Mouse (Mus musculus) frontal cortex, postnatal 10 days (tissue): Measurements from ENCODE around the gene Prg4.

Experiments
- DNase-seq, 2 experiments: peaks; one replicate each; pipeline ENCODE4 v3.0.0; 2022; ENCODE audit warnings: low spot score in 2 of 2, mixed read lengths in 1 of 2

Prg4 gene

DNA sequence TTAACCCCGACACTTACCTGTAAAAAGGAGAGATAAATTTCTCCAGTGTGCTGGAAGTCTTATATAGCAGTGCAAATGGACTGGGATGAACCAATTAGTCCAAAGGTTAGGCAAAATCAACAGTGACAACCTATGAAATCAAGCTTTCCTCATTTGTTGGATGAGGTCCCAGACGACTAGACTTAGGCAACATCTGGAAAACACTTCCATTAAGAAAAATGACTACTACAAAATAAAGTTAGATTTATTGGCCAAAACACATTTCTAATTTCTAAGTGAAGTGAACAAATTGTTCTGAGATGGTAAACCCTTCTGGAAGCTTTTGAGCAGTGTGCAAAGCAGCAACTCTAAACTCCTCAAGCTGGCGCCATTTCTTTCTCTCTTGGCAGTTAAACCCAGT lies at the start of gene Prg4:
Gene Prg4 (minus strand): TSS at position 34 of the 400 bp plus-strand sequence.
- no peak for DNase-seq

GRCm38 (mm10) chr1:150513041-150513440 lies 47.1 kb upstream of the Prg4 start:
- no peak for DNase-seq

- DNase-seq, result no peak
These were observed 39.8 kb upstream of the Prg4 start for GRCm38 (mm10) chr1:150505794-150506193.

DNA sequence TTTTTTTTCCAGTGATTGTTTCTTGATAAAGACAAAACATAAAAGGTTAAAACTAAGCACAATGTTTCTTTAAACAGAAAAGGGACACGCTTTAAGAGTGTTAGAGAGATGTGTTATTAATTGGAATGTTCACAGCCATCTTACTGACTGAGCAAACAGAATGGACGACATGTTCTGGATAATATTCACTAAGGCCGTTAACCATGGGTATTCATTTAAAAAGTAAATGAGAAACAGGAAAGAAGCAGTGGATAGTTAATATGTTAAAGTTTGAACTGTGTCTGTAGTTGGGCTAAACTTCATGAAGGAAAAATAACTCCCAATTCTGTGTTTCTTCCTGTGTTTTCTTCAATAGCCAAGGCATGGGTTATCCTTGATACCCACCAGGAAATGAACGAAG lies 37.4 kb upstream of the Prg4 start:
- DNase-seq, result no peak

- DNase-seq, result no peak
These were observed 32.2 kb upstream of the Prg4 start for GRCm38 (mm10) chr1:150498177-150498576.

- DNase-seq, result no peak
These were observed 31.7 kb upstream of the Prg4 start for GRCm38 (mm10) chr1:150497690-150498089.

DNA sequence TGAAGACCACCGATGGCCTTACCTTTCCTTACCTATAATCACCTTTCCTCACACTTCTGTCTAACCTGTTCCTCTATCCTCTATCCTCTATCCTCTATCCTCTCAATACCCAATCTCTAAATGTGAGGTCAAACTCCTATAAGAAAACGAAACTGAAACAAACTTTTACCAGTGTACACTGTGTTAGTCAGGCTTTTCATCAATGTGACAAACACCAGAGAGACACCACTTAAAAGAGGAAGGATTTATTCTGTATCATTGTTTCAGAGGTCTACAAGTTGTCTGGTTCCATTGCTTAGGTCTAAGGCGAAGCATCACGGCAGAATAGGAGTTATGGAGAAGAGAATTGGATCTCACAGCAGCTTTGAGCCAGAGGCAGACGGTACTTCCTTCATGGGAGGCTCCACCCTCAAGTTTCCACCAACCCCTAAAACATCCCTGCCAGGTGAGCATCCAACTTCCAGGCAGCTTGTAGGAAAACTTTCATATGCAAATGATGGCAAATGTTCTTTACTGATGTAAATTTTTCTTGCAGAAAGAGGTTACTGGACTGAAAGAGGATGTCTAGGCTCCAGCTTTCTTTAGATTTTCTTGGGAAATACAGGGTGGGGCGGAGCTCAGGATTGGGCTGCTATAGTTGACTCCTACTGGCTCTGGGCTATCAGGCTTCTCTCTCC lies 30.8 kb upstream of the Prg4 start:
- no peak for DNase-seq

- DNase-seq, result no peak
These were observed 23.2 kb upstream of the Prg4 start for GRCm38 (mm10) chr1:150489148-150489547.

GRCm38 (mm10) chr1:150480674-150481073 lies 14.7 kb upstream of the Prg4 start:
- DNase-seq, result no peak

DNA sequence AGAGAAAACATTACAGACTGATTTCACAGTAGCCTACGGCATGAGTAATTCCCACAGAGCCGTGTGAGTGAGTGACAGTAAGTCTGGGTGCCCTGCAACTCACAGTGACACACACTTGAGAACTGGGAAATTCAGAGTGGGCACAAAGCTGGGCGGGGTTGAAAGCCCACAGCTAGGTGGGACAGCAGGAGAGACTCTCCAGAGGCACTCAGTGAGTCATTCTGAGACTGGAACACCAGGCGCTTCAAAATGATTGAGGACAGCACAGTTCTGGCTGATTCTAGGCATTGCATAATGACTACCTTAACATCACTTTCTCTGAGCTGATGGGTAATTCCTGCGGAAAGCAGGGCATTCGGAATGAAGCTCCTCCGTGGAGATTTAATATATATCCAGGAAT lies 6.6 kb upstream of the Prg4 start:
- DNase-seq, result no peak

DNA sequence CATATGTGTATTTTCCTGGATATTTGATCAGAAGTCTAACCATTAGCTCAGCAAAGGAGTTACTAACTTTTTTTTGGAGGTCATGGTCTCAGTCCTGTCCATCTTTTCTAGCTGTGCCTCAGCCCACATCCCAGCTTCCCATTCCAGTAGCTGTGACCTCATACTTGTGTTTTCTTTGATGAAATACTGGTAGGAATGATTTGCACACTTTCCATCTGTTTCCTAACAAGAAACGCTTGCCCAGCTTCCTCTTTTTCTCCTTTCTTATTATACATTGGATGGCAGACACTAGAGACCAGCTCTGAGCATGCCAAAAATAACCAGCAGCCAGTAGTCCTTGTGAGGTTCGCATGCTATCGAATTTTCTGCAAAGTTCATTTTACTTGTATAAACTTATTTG lies 4.0 kb upstream of the Prg4 start:
- no peak for DNase-seq

DNA sequence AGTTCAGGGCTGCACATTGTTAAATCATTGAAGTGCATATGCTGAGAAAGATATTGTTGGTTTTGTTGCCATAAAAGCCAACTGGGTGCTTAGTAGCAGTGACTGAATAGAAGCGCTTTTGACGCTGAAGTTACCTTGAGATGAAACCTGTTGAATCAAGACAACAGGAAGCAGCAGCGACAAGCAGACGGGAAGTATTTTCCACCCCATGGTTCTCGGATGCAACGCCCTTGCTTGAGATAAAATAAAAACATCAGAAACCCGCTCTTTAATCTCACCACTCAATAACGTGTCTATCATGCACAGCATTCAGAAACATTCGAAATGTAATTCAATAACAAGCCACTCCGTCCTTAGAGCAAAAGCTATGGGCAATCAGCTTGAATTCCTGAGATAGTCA lies 601 bp downstream of the Prg4 start:
- DNase-seq, result no peak

DNA sequence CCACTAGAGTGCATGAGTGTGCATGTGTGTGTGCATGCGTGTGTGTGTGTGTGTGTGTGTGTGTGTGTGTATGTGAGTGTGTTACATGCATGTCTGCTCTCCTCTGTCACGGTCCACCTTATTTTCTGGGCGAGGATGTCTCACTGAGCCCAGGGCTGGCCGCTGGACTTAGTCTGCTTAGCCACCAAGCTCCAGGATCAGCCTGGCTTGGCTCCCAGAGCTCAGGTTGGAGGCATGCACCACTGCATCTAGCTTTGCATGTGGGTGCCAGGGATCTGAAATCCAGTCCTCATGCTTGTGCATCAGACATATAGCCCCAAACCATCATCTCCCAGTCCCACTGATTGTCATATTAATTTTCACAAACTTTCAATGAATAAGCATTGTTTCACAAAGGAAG lies 2.3 kb downstream of the Prg4 start:
- DNase-seq, result no peak

DNA sequence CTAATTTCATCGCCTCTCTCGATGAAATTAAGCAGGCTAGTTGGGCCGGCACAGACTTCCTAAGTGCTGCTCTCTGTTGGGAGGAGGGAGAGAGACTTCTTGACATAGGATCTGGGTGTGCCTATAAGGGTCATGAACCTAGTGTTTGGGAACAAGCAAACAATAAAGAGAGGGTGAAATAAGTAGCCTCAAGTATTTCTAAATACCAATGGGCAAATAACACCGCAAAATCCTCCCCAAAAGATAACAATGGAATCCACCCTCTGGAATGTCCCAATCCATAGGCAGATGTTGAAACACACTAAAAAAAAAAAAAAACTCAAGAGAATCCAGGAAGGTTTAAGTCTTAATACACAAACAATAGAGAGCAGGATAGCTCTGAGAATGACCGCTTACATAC lies 2.9 kb downstream of the Prg4 start:
- DNase-seq, result no peak

- no peak for DNase-seq
These were observed 5.4 kb downstream of the Prg4 start for GRCm38 (mm10) chr1:150460595-150460994.

DNA sequence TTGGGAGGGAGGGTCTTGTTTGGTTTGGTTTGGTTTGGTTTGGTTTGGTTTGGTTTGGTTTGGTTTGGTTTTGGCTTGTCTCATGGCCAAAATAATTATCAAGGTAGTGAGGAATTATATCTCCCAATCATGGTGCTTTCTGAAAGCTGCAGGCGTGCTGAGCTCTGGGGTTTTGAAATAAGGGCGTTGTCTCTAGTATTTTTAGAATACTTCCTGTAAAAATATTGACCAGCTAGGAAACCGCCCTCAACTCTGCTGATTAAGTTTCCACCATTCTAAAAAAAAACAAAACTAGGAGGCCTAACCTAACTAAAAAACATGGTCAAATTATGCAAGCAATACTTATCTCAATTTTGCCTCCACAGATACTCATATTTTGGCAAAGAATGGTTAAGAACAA lies 6.4 kb downstream of the Prg4 start:
- no peak for DNase-seq

- DNase-seq, result no peak
These were observed 7.0 kb downstream of the Prg4 start for GRCm38 (mm10) chr1:150458977-150459376.

- no peak for DNase-seq
These were observed 24.2 kb downstream of the Prg4 start for GRCm38 (mm10) chr1:150441731-150442130.

DNA sequence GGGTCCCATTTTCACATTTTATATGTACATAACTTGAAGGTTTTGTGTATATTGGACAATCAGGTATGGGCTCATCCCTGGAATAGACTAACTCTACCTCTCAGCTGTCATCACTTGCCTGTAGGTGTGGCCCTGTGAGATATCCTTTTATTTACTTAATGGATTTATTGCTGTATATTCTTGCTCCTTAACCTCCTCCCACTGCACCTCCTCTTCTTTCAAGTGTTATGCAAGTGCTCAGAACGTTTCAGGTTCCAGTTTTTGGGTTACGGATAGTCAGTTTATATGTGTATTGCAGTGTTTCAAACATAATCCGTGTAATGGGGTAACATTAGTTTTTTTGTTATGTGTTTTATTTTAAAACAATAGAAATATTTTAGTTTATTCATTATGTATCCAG lies 27.3 kb downstream of the Prg4 start:
- no peak for DNase-seq

GRCm38 (mm10) chr1:150426216-150426615 lies 39.7 kb downstream of the Prg4 start:
- no peak for DNase-seq

- no peak for DNase-seq
These were observed 40.3 kb downstream of the Prg4 start for GRCm38 (mm10) chr1:150425665-150426064.

DNA sequence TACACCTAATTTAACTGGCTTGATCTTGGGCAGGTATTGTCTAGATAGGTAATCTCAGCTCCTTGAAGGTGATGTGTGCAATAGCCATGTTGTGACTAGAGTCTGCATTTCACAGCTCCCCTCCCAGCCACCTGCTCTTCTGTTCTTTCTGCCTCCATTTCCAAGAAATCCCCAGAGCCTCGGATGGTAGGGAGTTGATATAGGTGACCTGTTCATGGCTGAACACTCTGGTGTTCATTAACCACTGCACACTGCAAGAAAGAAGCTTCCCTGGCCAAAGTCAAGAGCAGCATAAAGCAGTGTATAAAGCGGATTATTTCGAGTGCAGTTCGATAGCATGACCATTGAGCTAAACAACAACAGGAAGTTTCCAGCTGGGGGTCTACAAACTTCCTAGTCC lies 47.5 kb downstream of the Prg4 start:
- DNase-seq, result no peak

DNA sequence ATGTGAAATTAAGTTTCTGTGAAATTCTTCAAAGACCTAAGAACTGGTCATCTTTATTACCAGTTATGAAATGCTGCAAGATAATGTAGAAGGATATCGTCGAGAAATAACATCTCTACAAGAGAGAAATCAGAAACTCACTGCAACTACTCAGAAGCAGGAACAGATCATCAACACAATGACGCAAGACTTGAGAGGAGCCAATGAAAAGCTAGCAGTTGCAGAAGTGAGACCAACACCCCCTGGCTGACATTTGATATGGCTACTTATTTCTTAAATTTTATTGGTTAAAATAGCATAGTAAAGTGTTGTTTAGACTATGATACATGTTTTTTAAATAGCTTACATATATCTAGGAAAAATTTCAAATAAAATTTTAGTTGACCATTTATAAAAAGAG lies 50.0 kb downstream of the Prg4 start:
- DNase-seq, result no peak

- DNase-seq, result no peak
These were observed 56.0 kb downstream of the Prg4 start for GRCm38 (mm10) chr1:150409996-150410395.
